ENCODE assay signal across 19 mouse cellular contexts in genomic region chr6:108073071-108073470, GRCm38 (mm10). TPM values are rescaled to one million over a fixed set of nuclear protein-coding genes. Genes with fewer than 3 reads are reported as not detected.
DNase-seq lines count a peak whose midpoint lies in the region.
"Had no signal": no experiment of that assay in that cellular context is flagged by ENCODE, and none has a peak within 500 bp of the region (broad histone marks: within the 10 kb centered on the region; RNA-seq: fewer than 3 reads in every experiment).

No protein-coding gene starts in this region.

- peak; percentile 61 to 70 for DNase-seq in frontal cortex, postnatal 36 days (ENCODE audit: low spot score in 2 of 2)
- no peak for DNase-seq in frontal cortex, postnatal 25 days (ENCODE audit: low spot score in 2 of 2)
- peak; percentile 88 for DNase-seq in brain, adult 2 months (ENCODE audit: low read depth, low spot score)
- DNase-seq in left cerebral cortex, adult 9 months (ENCODE audit: low spot score in 2 of 2) = peak; percentile 50 to 59
- peak; percentile 16 for DNase-seq in right cerebral cortex, postnatal 14 days
- no peak for DNase-seq in Muller cell, postnatal 12 days (ENCODE audit: inconsistent ontology term)
- DNase-seq in adrenal gland, postnatal 36 days = no peak
- DNase-seq in spleen, adult 12 weeks (ENCODE audit: low spot score) = no peak
- DNase-seq: adrenal gland, postnatal 25 days; cerebellum, adult 8-10 months; cerebellum, postnatal 36 days; embryo, embryonic 11 days; gastrocnemius, postnatal 25 days; heart, adult 11 months; kidney, adult 2 months; kidney, postnatal 4 days; liver, postnatal 0 days; midbrain, embryonic 14.5 days; thymus, postnatal 14 days had no signal

RNA-seq across cellular contexts. Expression of gene Setmar, which starts 8.2 kb away (rescaled TPM):
- 1 to 10 TPM; 5.4 to 6.4 TPM for total RNA-seq in adrenal gland, postnatal 36 days (2021)

Comparison
In these comparisons a context has a peak if more than half of its experiments do, and no peak if none do; other contexts are left out.
1. DNase-seq: peak in frontal cortex, postnatal 36 days (2 of 2), brain, adult 2 months (single experiment), left cerebral cortex, adult 9 months (2 of 2) and right cerebral cortex, postnatal 14 days (single experiment); none in frontal cortex, postnatal 25 days (0 of 2), Muller cell, postnatal 12 days (single experiment), adrenal gland, postnatal 36 days (0 of 2) and spleen, adult 12 weeks (single experiment).